Mouse (Mus musculus) heart, embryonic 14.5 days (tissue): Measurements from ENCODE around the gene Samd14. TPM values are rescaled to one million over a fixed set of nuclear protein-coding genes. Genes with fewer than 3 reads are reported as not detected.

Experiments
- ATAC-seq: fragments of 200-750 bp; cut with Nextera tagmentation; 2 replicates; pipeline ENCODE4 v1.8.0; 2017; ENCODE audit warnings: low read depth, moderate TSS enrichment; ENCODE audit not compliant: insufficient number of reproducible peaks, insufficient read depth, low FRiP score
- H3K27ac ChIP-seq, 2 experiments: fragments of 200-500 bp in 1 of 2; fragments of 300-500 bp in 1 of 2; sonication (generic) in 1 of 2; replicated peaks in 1 of 2; 2 replicates each; pipeline ENCODE4 v1.5.1; 2012 to 2014; ENCODE audit warnings: low read depth in 2 of 2, low read length in 2 of 2, control low read depth in 1 of 2, mild to moderate bottlenecking in 1 of 2, mixed read lengths in 1 of 2; ENCODE audit not compliant: control insufficient read depth in 1 of 2, insufficient read depth in 1 of 2
- H3K27me3 ChIP-seq: fragments of 300-500 bp; sonication (generic); 2 replicates; pipeline ENCODE4 v1.6.1; 2014; ENCODE audit warnings: mild to moderate bottlenecking, low read length, control low read depth; ENCODE audit not compliant: control insufficient read depth, insufficient read depth
- H3K36me3 ChIP-seq: fragments of 300-500 bp; sonication (generic); 2 replicates; pipeline ENCODE4 v1.6.1; 2014; ENCODE audit warnings: mild to moderate bottlenecking, control low read depth, low read length, mixed read lengths; ENCODE audit not compliant: control insufficient read depth, insufficient read depth
- H3K4me1 ChIP-seq, 2 experiments: fragments of 200-500 bp in 1 of 2; fragments of 300-500 bp in 1 of 2; sonication (generic) in 1 of 2; 2 replicates each; pipeline ENCODE4 v1.6.1; 2012 to 2014; ENCODE audit warnings: low read length in 2 of 2, control low read depth in 1 of 2, mixed read lengths in 1 of 2; ENCODE audit not compliant: control insufficient read depth in 2 of 2, insufficient read depth in 2 of 2
- H3K4me2 ChIP-seq: fragments of 300-500 bp; sonication (generic); 2 replicates; pipeline ENCODE4 v1.6.1; 2014; ENCODE audit warnings: mild to moderate bottlenecking, low read length
- H3K4me3 ChIP-seq, 2 experiments: fragments of 200-500 bp in 1 of 2; fragments of 300-500 bp in 1 of 2; sonication (generic) in 1 of 2; 2 replicates each; pipeline ENCODE4 v1.5.1; 2012 to 2014; ENCODE audit warnings: low read length in 2 of 2, mild to moderate bottlenecking in 2 of 2, control low read depth in 1 of 2, low read depth in 1 of 2, moderate library complexity in 1 of 2; ENCODE audit not compliant: control insufficient read depth in 1 of 2, insufficient read depth in 1 of 2
- H3K9ac ChIP-seq: fragments of 300-500 bp; sonication (generic); 2 replicates; pipeline ENCODE4 v1.6.1; 2014; ENCODE audit warnings: mild to moderate bottlenecking, low read length
- H3K9me3 ChIP-seq: fragments of 300-500 bp; sonication (generic); 2 replicates; pipeline ENCODE4 v1.6.1; 2016; ENCODE audit warnings: low read length, control low read depth; ENCODE audit not compliant: control insufficient read depth
- WGBS: fragments of 180-500 bp; shearing (Covaris S2); extraction: QIAGEN DNeasy Blood & Tissue Kit; methylation state at CpG from one replicate; pipeline ENCODE4 v1.1.7; 2014; 5-methylcytosine and 5-hydroxymethylcytosine counted together
- polyA plus RNA-seq: library from polyadenylated mRNA; unstranded; fragments of >200 nt; fragmentation: Nextera tagmentation; extraction: Ambion mirVana; gene quantifications from 2 replicates; pipeline ENCODE4 v1.2.1, GENCODE M21; 2014

Samd14 gene
- polyA plus RNA-seq, 1 experiment from 2014 or later = 10.1 TPM

GRCm38 (mm10) chr11:95038818-95039655 is 29.4 kb downstream of the Samd14 start:
- Histone ChIP-seq H3K4me3 (no peak overlapping the region), H3K4me2 (no peak overlapping the region), H3K4me1 (peaks cover 6 to 16% of the 10 kb centered on the region in 2 experiments), H3K9me3 (no peaks in the 10 kb centered on the region), H3K36me3 (peaks cover 47% of the 10 kb centered on the region), H3K27ac (no peak overlapping the region), H3K27me3 (no peaks in the 10 kb centered on the region), H3K9ac (no peak overlapping the region)
- WGBS = 86% methylated on average over 13 of the region's 13 CpGs
- ATAC-seq = no peak

GRCm38 (mm10) chr11:95039766-95040165 is 30.1 kb downstream of the Samd14 start:
- Histone ChIP-seq H3K27me3 (no peaks in the 10 kb centered on the region), H3K9me3 (no peaks in the 10 kb centered on the region), H3K9ac (peak overlapping the region; percentile 93), H3K36me3 (peaks cover 48% of the 10 kb centered on the region), H3K27ac (peak overlapping the region; percentile 81 to 91; a peak in 3 of 4 replicates), H3K4me2 (peak overlapping the region; percentile 76), H3K4me1 (peaks cover 6 to 12% of the 10 kb centered on the region in 2 experiments), H3K4me3 (peak overlapping the region; percentile 78 to 87)
- no peak for ATAC-seq
- 79% methylated on average over 4 of the region's 4 CpGs for WGBS

- peak overlapping the region; percentile 76 for H3K4me2 ChIP-seq
- H3K4me1 ChIP-seq = peaks cover 6 to 12% of the 10 kb centered on the region in 2 experiments
- peak overlapping the region; percentile 78 to 87 for H3K4me3 ChIP-seq
- peak overlapping the region; percentile 81 to 91 for H3K27ac ChIP-seq
- peak; percentile 62 for ATAC-seq
- H3K27me3 ChIP-seq = no peaks in the 10 kb centered on the region
- H3K9me3 ChIP-seq = no peaks in the 10 kb centered on the region
- peaks cover 50% of the 10 kb centered on the region for H3K36me3 ChIP-seq
- H3K9ac ChIP-seq = peak overlapping the region; percentile 93
- 1% methylated on average over 20 of the region's 20 CpGs for WGBS
Observed at GRCm38 (mm10) chr11:95040491-95041138, 30.9 kb downstream of the Samd14 start.

- peak; percentile 94 for ATAC-seq
- peak within 1 kb of the TSS; percentile 93 for H3K9ac ChIP-seq
- H3K9me3 ChIP-seq = no peaks in the 10 kb centered on the region
- H3K36me3 ChIP-seq = peaks cover 47% of the 10 kb centered on the region
- H3K4me2 ChIP-seq = peak within 1 kb of the TSS; percentile 76
- peaks cover 6 to 12% of the 10 kb centered on the region in 2 experiments for H3K4me1 ChIP-seq
- H3K27me3 ChIP-seq = no peaks in the 10 kb centered on the region
- WGBS = under 1% methylated on average over 41 of the region's 41 CpGs
- H3K27ac ChIP-seq = peak within 1 kb of the TSS; percentile 81 to 91
- H3K4me3 ChIP-seq = peak within 1 kb of the TSS; percentile 78 to 87
Observed at GRCm38 (mm10) chr11:95041139-95041609, 31.5 kb downstream of the Samd14 start, which contains the start of gene Pdk2. Gene Pdk2 (minus strand): TSS chr11:95041354.

- H3K4me1 ChIP-seq = peaks cover 6 to 12% of the 10 kb centered on the region in 2 experiments
- H3K36me3 ChIP-seq = peaks cover 42% of the 10 kb centered on the region
- peak overlapping the region; percentile 40 to 87 for H3K4me3 ChIP-seq
- WGBS = 0% methylated on average over 11 of the region's 11 CpGs
- ATAC-seq = no peak
- peak overlapping the region; percentile 33 to 71; a peak in 3 of 4 replicates for H3K27ac ChIP-seq
- H3K4me2 ChIP-seq = peak overlapping the region; percentile 76
- no peaks in the 10 kb centered on the region for H3K27me3 ChIP-seq
- H3K9me3 ChIP-seq = no peaks in the 10 kb centered on the region
- H3K9ac ChIP-seq = peak overlapping the region; percentile 69
Observed at GRCm38 (mm10) chr11:95042096-95042495, 32.4 kb downstream of the Samd14 start.

- no peak overlapping the region for H3K4me2 ChIP-seq
- H3K36me3 ChIP-seq = peaks cover 32% of the 10 kb centered on the region
- no peak for ATAC-seq
- WGBS = 80% methylated on average over 4 of the region's 4 CpGs
- H3K9ac ChIP-seq = no peak overlapping the region
- H3K4me1 ChIP-seq = peaks cover 6 to 12% of the 10 kb centered on the region in 2 experiments
- H3K9me3 ChIP-seq = no peaks in the 10 kb centered on the region
- no peak overlapping the region for H3K4me3 ChIP-seq
- no peaks in the 10 kb centered on the region for H3K27me3 ChIP-seq
- no peak overlapping the region for H3K27ac ChIP-seq
Observed at GRCm38 (mm10) chr11:95043060-95043459, 33.4 kb downstream of the Samd14 start.

GRCm38 (mm10) chr11:95043608-95044007 is 33.9 kb downstream of the Samd14 start:
- H3K27me3 ChIP-seq = no peaks in the 10 kb centered on the region
- no peak overlapping the region for H3K9ac ChIP-seq
- H3K4me1 ChIP-seq = peaks cover 6 to 12% of the 10 kb centered on the region in 2 experiments
- H3K36me3 ChIP-seq = peaks cover 27% of the 10 kb centered on the region
- no peak for ATAC-seq
- H3K4me2 ChIP-seq = no peak overlapping the region
- no peaks in the 10 kb centered on the region for H3K9me3 ChIP-seq
- WGBS = 54% methylated on average over 7 of the region's 7 CpGs
- no peak overlapping the region for H3K4me3 ChIP-seq
- H3K27ac ChIP-seq = no peak overlapping the region
